Mouse (Mus musculus): ENCODE results near the gene Bcl10.
A peak's percentile ranks its signal among the peaks of the same experiment; 100 is the strongest.
"Not testable (repeated sequence)": the region's sequence is repeated elsewhere in the genome, so short reads cannot be mapped to it uniquely, and the experiment has no call there.

Gene Bcl10

GRCm38 (mm10) chr3:145950034-145950814 is 27.6 kb downstream of the Bcl10 start:
- DNase-seq (ENCODE audit: low spot score in 2 of 2): peak; percentile 32 to 41

GRCm38 (mm10) chr3:145950815-145951130 is 28.2 kb downstream of the Bcl10 start:
- DNase-seq (ENCODE audit: low spot score in 2 of 2): no peak

- DNase-seq (ENCODE audit: low spot score in 2 of 2): no peak
These were observed 28.9 kb downstream of the Bcl10 start for GRCm38 (mm10) chr3:145951287-145952165.

GRCm38 (mm10) chr3:145952945-145953344 is 30.3 kb downstream of the Bcl10 start:
- no peak for DNase-seq (ENCODE audit: low spot score in 2 of 2)

GRCm38 (mm10) chr3:145953411-145953810 is 30.8 kb downstream of the Bcl10 start:
- DNase-seq (ENCODE audit: low spot score in 2 of 2): no peak

GRCm38 (mm10) chr3:145959824-145960223 is 37.2 kb downstream of the Bcl10 start:
- no peak for DNase-seq (ENCODE audit: low spot score in 2 of 2)

- DNase-seq (ENCODE audit: low spot score in 2 of 2): no peak
These were observed 39.8 kb downstream of the Bcl10 start for GRCm38 (mm10) chr3:145962411-145962810.

GRCm38 (mm10) chr3:145963101-145964017 is 40.8 kb downstream of the Bcl10 start:
- DNase-seq (ENCODE audit: low spot score in 2 of 2): no peak

GRCm38 (mm10) chr3:145964018-145964387 is 41.4 kb downstream of the Bcl10 start:
- no peak for DNase-seq (ENCODE audit: low spot score in 2 of 2)

GRCm38 (mm10) chr3:145964473-145964872 is 41.9 kb downstream of the Bcl10 start:
- DNase-seq (ENCODE audit: low spot score in 2 of 2): no peak

- not testable (repeated sequence) for DNase-seq (ENCODE audit: low spot score in 2 of 2)
These were observed 43.0 kb downstream of the Bcl10 start for GRCm38 (mm10) chr3:145965583-145965982.

GRCm38 (mm10) chr3:145966806-145967205 is 44.2 kb downstream of the Bcl10 start:
- DNase-seq (ENCODE audit: low spot score in 2 of 2): no peak

GRCm38 (mm10) chr3:145969031-145969501 is 46.5 kb downstream of the Bcl10 start:
- no peak for DNase-seq (ENCODE audit: low spot score in 2 of 2)

- no peak for DNase-seq (ENCODE audit: low spot score in 2 of 2)
These were observed 48.9 kb downstream of the Bcl10 start for GRCm38 (mm10) chr3:145971501-145971900.

- no peak for DNase-seq (ENCODE audit: low spot score in 2 of 2)
These were observed 52.4 kb downstream of the Bcl10 start for GRCm38 (mm10) chr3:145974986-145975385.
